Mouse (Mus musculus): ENCODE measurements around the gene Klf7.

Klf7 gene

DNA sequence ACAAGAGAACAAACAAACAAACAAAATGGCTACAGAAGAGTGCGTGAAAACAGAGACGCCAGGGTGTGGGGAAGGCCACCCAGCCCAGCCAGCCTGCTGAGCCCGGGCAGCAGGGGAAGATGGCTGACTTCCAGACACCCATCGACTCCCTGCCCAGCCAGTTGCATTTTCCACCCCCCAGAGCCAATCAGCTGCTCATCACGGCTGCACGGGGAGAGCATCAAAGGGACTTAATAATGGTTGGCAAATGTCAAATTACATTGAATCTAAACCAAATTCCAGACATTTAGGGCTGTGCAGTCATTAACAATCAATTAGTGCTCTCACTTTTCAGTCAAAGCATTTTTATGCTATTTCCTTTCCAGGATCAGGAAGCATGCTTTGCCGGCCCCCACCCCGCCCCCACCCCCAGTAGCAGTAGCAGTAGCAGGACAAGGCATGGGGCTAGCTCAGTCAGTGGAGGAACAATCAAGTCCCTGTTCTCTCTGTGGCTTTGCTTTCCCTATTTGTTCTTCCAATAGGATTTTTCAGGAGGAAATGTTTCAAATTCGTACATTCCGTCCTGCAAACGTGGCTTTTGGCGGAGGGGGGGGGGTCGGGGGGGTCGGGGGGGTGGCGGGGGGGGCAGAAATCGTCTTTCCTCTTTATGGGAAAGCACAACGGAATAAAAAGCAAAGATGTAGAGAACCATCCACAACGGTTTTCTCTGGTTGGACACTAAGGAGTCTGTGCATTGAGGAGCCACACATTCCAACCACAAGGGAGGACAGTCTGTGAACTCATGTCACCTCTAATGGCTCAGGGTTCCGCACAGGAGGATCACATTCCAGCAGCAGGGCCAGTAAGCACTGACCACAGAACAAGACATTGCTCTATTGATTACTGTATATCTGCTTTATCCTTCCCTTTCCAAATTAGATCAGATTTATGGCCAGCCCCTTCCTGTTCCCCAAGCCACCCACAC, 101.1 kb downstream of the Klf7 start:
- no peak for DNase-seq (ENCODE audit: low spot score)

DNA sequence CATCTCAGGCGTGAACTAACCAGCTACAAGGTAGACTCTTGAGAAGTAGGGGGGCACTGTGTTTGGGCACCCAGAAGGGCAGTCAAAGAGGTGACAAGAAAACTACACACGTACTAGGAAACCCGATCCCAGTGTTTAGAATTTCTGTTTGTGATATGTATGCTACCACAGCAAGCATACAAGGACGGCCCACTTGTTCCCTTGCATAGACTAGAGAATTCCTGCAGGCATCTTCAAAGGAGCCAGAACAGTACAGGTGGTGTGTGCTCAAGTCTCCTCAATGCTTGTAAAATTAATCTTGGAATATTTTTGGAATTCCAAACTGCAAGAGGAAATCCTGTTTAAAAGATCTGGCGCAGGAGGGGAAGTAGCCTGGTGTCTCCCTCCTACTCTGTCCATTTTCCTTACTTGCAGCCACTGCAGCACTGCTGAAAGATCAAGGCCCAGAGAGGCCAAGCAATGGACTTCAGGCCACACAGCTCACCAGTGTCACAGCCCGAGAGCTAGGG, 102.9 kb downstream of the Klf7 start:
- no peak for DNase-seq (ENCODE audit: low spot score)

DNA sequence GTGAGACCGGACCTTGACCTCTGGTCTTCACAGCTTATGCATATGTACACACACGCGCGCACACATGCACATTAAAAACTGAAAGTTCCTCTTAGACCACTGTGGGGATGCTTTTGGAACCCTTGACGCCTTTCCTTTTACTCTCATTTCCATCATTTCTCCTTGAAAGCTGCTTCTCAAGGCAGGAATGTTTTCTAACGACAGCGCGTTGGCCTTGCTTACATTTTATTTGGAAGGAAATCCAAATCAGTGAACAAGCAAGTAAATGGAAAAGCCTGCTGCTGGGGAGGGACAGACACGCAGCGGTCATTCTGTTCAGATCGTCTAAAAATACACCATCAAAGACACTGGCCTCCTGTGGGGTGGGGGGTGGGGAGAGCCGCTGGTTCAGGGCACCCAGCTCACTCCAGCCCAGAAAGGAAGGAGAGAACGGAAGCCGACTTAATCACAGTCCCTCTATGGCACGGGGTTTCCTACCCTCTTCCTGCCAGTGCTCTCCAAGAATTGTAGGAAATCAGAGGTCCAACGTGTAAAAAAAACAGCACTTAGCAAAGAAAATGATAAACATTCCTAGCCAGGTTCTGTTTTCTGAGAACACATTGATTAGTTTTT, 103.5 kb downstream of the Klf7 start:
- no peak for DNase-seq (ENCODE audit: low spot score)

DNA sequence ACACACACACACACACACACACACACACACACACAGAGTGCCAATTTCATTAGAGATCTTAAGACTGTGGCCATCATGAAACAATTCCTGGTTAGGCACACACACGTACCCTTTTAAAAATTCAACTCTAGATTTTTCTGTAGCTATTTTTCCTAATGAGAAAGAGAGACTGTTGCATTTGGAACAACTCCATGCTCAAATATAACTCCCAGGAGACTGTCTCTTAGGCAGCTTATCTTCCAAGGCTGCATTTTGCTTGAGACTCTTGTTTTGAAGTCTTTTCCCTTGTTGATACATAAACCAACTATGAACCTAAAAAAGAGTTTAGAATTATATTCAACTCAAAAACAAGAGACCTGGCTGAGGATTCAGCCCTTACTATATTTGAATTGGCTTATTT, 108.0 kb downstream of the Klf7 start:
- no peak for DNase-seq (ENCODE audit: low spot score)

DNA sequence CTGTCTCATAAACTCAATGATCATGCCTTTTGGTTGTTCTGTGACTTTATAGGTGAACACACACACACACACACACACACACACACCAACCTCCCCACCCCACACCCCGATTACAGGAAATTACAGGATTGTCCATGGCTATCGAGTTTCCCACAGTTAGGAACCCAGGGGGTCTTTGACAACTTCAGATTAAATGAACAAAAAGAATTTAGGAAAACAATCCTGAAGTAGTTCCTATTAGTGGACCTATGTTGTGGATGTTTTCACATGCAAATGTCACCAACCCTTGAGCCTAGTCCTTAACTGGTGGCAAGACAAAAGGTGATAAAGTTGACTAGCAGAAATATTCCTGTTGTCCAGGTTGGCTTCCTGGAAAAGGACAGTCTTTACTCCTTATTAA, 113.1 kb downstream of the Klf7 start:
- no peak for DNase-seq (ENCODE audit: low spot score)

DNA sequence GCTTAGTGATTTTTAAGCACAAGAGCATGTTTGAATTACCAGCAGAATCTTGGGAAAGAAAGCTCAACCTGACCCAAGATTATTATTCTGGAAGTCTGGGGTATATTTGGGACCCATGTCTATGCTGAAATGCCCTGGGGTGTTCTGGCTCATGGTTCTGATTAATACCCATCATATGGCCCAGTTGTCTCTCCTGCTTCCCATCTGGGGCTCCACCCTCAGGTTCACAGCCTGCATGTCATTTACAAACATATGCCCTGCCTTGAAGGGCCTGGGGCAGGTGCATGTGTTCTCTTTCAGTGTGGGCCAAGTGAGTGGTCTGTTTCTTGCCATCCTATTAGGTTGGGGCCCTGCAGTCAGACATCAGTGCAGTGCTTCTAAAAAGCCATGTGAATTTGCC, 114.1 kb downstream of the Klf7 start:
- no peak for DNase-seq (ENCODE audit: low spot score)

DNA sequence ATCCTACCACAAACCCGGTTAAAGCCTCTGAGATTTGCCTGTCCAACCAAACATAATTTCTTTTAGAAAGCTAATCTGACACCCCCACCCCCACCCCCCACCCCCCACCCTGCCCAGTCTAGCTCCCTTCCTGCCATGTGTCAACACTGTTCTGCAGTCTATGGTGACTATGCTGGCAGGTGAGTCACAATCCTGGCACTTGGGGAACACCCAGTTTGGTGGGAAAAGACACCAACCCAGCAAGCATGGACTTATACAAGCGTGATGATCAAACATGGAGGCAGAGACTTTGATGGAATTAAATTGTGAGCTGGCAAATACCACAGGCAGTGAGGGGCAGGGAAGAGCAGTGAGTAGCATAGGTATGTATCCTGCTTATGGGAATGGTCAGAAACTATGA, 116.9 kb downstream of the Klf7 start:
- no peak for DNase-seq (ENCODE audit: low spot score)

DNA sequence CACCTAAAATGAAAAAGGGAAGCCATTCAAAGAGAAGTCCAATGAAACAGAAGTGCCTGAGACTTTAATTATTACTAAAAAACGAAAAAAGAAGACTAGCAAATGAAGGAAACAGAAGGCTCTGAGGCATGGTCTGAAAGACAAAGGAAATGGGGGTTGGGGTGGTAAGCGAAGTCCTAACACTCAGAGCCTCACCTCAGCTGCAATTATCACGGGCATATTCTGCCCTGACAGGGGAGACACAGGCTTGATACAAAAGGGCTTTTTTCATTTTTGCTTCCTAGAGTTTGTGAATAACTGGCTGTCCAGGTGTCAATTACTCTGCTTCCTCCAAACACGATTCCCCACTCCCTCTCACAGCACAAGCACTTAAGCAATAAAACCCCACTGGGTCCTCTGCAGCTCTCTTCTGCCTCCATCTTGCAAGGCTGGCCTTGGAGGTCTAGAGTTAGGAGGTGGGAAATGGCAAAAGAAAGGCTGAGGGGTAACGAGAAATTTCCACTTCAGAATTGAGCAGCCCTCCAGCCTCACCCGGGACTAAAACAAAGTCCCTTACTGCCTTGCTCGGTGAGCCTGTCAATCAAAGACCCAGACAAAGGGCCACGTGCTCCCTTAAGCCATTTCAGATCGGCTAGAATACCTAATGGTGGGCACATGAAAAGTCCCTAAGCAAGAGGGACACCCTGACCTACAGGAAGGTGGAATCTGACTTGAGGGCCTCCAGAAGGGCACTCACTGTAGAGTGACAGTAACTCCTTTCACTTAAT, 118.4 kb downstream of the Klf7 start:
- no peak for DNase-seq (ENCODE audit: low spot score)

DNA sequence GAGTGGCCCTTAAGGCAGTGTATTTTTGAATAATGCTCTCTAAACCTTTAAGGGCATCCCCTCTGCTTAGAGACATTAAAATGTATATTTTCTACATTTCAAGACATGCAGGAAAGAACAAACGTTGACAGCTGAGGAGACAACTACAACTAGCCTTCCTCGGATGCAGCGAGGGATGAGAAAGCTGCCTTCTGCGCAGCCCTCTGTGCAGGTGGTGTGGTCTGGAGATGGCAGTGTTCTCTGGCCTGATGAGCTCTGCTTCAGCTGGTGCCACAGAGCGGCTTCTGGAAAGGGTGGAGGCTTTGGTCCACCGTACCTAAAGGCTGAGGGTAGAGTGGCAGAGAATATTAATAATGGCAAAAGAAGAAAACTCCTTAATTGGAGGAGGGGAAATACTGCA, 120.0 kb downstream of the Klf7 start:
- DNase-seq (ENCODE audit: low spot score): no peak

DNA sequence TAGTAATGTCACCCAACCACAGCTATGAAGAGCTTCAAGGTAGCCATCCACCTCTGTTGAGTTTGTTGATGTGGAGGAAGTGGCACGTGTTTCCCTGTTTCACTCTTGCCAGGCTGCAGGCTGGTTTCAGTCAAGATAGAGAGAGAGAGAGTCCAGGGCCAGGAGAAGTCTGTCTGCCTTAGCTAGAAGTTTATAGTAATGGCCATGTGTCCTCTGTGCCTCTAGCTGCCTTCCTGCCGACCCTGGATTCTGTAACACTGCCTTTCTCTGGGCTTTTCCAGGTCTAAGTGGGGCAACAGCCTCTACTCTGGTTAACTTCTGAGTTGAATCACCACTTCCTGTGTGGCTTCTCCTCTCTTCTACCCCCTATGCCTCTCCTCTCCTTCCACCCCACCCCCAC, 121.5 kb downstream of the Klf7 start:
- no peak for DNase-seq (ENCODE audit: low spot score)

DNA sequence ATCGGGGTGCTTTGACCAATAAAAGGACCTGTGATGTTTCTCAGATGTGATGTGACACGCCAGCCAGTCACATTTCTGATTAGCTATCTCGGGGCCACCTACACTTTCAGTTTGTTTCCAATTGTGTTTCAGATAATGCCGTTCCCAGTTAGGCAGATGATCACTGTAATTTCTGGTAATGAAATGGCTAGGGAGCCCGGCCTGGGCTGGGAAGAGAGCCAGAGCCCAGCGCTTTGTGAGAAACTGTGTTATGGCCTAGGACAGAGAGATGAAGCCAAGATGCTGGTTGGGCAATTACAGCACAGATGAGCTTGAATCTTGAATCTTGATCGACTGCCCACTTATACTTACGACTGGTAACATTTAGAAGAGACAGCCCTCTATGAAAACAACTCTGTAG, 122.6 kb downstream of the Klf7 start:
- no peak for DNase-seq (ENCODE audit: low spot score)

DNA sequence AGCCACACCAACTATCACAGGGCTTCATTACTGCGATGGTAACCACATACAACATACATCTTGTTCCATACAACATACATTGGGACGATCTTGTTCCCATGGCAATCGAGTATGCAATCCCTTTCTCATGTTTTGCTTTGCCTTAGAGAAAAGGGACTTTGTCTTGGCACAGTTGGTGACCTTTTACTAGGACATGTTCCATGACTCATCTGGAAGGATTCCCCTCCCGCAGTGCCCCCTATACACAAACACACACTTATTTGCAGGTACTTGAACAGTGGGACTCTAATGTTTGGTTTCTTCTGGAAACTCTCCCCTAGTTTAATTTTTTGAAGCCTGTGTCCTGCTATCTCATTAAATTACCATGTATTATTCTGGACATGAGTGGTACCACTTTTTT, 123.2 kb downstream of the Klf7 start:
- DNase-seq (ENCODE audit: low spot score): no peak

DNA sequence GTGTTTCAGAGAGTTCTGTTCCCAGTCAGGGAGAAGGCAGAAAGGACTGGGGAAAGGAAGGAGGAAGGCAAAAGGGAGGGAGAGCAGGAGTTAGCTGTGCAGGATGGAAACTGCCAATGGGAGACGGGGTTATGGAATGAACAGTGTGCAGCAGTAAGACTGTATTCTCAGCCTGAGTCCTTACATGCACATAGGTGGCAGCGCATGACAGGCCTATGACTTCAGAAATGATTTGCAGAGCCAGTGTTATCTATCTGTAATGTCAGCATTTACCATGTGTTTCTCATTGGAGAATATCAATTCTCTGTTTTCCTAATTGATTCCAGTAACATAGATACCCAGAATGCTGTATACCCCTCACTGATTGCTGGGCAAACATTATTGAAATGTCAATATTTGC, 123.9 kb downstream of the Klf7 start:
- DNase-seq (ENCODE audit: low spot score): no peak

DNA sequence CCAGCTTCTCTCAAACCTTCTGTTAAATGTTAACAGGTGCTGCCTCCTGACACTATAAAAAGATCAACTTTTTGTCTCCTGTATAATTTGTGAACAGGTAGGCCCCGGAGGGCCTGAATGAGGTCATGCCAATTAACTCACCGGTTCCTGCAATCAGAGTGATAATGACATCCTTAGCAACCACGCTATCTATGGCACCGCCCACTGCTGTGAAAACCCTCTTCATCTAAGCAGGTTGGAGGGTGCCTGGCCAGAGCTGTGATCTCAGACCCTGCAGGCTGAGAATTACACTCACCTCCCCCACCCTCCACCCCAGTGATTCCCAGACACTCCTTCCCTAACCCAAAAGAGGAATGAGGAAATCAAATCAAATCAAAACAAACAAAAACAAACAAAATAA, 126.3 kb downstream of the Klf7 start:
- DNase-seq (ENCODE audit: low spot score): no peak

DNA sequence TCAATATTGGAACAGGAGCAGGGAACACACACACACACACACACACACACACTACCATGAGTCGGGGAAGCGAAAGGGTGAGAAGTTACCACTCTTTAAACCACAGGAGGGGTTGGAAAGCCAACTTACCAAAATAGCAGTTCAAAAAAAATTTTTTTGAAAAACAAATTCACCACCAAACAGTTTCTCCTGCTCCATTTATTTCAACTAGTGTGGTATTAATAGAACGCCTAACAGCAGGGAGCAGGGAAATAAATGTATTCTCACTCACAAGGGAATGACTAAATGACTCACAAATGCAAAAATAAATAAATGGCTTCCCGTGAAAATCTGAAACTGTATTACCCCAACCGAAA, 127.0 kb downstream of the Klf7 start:
- no peak for DNase-seq (ENCODE audit: low spot score)

DNA sequence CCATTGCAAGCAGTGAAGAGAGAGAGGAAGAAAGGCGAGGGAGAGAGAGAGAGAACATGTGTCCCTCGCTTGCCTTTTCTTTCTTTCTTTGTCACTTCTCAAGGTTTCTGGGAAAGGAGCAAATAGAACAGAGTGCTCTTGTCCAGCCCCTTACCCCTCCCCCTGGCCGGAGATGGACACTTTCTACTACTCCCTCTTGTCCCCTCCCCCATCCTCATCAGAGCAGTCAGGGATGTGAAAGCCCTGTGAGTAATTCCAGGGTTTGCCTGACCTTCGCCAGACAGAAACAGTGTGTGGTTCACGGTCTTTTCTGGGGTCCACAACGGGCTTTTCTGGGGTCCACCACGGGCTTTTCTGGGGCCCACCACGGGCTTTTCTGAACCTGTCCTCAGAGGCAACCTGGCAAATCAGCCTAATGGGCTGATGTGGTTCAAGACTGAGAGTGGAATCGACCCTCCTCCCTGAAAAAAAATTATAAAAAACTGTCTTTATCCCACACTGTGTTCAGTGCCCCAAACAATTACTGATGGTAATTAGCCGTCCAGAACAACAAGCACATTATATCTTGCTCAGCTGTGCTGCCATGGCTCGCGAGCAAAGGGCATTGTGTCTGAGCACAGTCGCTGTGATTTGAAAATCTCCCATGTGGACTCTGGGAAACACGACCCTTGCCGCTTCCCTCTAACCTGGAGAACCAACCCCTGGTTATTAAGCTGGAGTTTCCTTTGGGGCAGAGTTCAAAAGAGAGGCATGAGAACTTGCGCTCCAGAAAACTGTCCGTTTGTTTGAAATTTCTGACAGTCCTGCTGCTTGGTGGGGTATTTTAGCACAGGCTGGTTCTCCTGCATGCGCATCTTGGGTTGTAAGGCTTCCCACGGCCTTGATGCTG, 127.6 kb downstream of the Klf7 start:
- no peak for DNase-seq (ENCODE audit: low spot score)

DNA sequence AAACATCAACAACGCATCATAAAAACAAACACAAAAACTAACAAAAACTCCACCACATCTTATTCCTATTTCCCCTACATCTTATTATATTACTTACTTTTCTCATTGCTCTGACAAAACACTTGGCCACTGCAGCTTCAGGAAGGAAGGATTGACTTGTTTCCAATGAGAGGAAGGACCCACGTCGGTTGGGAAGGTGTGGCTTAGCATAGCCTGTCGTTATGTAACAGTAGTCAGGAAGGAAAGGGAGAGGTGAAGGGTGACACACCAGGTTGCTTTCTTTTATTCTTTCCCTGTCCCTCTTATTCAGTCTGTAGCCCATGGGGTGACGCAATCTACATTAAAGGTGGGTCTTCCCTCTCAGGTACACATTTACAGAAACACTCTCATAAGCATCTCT, 129.6 kb downstream of the Klf7 start:
- DNase-seq (ENCODE audit: low spot score): no peak

DNA sequence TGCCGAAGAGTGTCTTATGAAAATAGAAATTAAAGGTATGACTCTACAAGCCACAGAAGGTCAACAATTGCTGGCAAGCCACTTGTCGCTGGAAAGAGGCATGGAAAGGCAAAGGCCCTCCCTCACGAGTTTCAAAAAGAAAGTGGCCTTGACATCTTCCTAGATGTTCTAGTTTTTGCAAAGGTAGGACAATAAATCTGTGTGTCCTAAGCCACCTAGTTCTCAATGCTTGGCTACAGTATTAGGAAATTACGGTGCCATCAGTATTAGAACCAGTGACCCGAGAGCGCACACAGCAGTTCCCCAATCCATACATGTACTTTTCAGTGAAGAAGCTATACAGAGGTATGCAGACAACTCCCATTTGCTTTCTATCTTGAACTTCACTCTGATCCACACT, 131.7 kb downstream of the Klf7 start:
- DNase-seq (ENCODE audit: low spot score): no peak

DNA sequence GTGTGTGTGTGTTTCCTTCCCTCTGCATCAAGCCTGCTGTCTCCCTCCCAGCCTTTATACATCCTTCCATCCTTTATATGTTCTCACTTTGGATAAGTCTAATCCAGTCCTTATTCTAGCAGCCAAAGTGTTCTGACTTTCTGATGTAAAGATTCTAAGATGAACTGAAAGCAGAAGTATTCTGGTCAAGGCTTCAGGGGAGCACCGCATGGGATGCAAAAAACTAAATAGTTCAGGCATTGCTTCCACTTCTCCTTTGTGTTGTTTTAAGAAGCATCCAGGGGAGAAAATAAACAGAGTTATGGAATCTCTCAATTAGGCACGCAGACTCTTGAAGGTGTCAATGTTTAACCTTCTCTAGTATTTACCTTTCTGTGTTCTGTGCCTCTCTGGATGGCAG, 141.3 kb downstream of the Klf7 start:
- no peak for DNase-seq (ENCODE audit: low spot score)
